In the genomic region with DNA sequence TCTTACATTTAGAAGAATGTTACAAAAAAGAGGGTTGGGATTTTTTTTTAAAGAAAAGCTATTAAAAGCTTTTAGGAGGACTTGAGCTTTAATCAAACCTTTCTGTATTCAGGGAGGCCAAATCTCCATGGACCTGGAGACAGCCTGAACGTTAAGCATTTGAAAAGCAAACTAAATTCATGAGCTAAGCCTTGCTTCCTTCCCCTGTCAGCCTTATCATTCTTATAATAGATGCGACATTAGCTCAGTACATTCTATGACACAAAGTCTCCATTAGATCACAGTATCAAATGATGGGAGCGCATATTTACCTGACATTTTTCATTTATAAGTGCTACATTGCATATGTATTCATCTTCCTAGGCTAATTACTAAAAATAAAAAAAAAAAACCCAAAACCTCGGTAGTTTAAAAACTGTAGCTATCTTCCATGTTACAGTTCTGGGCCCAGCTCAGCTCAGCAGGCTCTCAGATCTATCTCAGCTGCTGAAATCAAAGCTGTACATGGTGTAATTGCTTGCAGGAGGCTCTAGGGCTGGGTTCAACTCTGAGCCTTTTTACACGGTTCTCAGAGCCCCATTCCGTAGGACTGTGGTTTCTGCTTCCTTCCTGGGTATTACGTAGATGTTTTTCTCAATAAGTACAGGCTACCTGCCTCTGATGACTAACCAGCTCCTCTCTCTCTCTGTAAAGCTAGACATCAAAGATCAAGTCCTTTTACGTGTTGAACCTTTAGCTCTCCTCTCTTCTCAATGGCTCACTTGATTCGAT, we compare ENCODE assay signal across 16 mouse cellular contexts. TPM values are rescaled to one million over a fixed set of nuclear protein-coding genes. Genes with fewer than 3 reads are reported as not detected.
DNase-seq lines count a peak whose midpoint lies in the region; ATAC-seq and TF ChIP-seq lines count a peak whose summit lies in the region.
"Had no signal": no experiment of that assay in that cellular context is flagged by ENCODE, and none has a peak within 500 bp of the region (broad histone marks: within the 10 kb centered on the region; RNA-seq: fewer than 3 reads in every experiment).

No protein-coding gene starts in this region.

- H3K27me3 ChIP-seq in forebrain, postnatal 0 days (ENCODE audit: insufficient read depth, low read length), result no peaks in the 10 kb centered on the region
- H3K27me3 ChIP-seq in forebrain, embryonic 10.5 days (ENCODE audit: poor library complexity, severe bottlenecking), result no peaks in the 10 kb centered on the region
- no peaks in the 10 kb centered on the region for H3K27me3 ChIP-seq in embryonic facial prominence, embryonic 10.5 days (replicated peaks; ENCODE audit: low read depth, poor library complexity, severe bottlenecking)
- H3K27me3 ChIP-seq: lung, embryonic 15.5 days had no signal

- peak; percentile 65; the same call in 1 of the 2 replicates for ATAC-seq in forebrain, postnatal 0 days
- ATAC-seq in monocyte, adult 5-6 weeks (replicated peaks; ENCODE audit: insufficient number of reproducible peaks, low FRiP score, low TSS enrichment, poor library complexity, severe bottlenecking), result peak; percentile 82

- intact Hi-C loops in gastrocnemius, postnatal 36 days (cut with DNase I), result no loop called here

- WGBS in forebrain, postnatal 0 days, result 66% methylated on average over 9 of the region's 9 CpGs
- WGBS in forebrain, embryonic 10.5 days, result 81% methylated on average over 9 of the region's 9 CpGs
- 76% methylated on average over 9 of the region's 9 CpGs for WGBS in embryonic facial prominence, embryonic 10.5 days

- H3K9ac ChIP-seq in forebrain, postnatal 0 days, result no peak overlapping the region
- H3K9ac ChIP-seq: lung, embryonic 15.5 days had no signal

- no peak for TF ChIP-seq CTCF in forebrain, postnatal 0 days (IDR thresholded peaks at IDR 0.05; ENCODE audit: low read depth)

- H3K9me3 ChIP-seq in forebrain, postnatal 0 days (ENCODE audit: low read length), result no peaks in the 10 kb centered on the region
- no peaks in the 10 kb centered on the region for H3K9me3 ChIP-seq in forebrain, embryonic 10.5 days
- H3K9me3 ChIP-seq in embryonic facial prominence, embryonic 10.5 days, result no peaks in the 10 kb centered on the region
- H3K9me3 ChIP-seq: lung, embryonic 15.5 days had no signal

- no peak overlapping the region for H3K4me2 ChIP-seq in forebrain, postnatal 0 days (ENCODE audit: low read depth)
- H3K4me2 ChIP-seq: lung, embryonic 15.5 days had no signal

- H3K27ac ChIP-seq in forebrain, postnatal 0 days (ENCODE audit: low read depth, low read length), result no peak overlapping the region
- H3K27ac ChIP-seq in forebrain, embryonic 10.5 days, result no peak overlapping the region
- H3K27ac ChIP-seq in embryonic facial prominence, embryonic 10.5 days (replicated peaks), result no peak overlapping the region
- H3K27ac ChIP-seq: lung, embryonic 15.5 days had no signal

- peaks cover 8% of the 10 kb centered on the region; the same call in 1 of the 2 replicates for H3K4me1 ChIP-seq in forebrain, postnatal 0 days (ENCODE audit: insufficient read depth)
- H3K4me1 ChIP-seq in forebrain, embryonic 10.5 days, result peaks cover 10% of the 10 kb centered on the region
- peaks cover 16% of the 10 kb centered on the region for H3K4me1 ChIP-seq in embryonic facial prominence, embryonic 10.5 days
- H3K4me1 ChIP-seq: lung, embryonic 15.5 days had no signal

- DNase-seq in forebrain, postnatal 0 days, result peak; percentile 14
- DNase-seq in forebrain, embryonic 10.5 days (ENCODE audit: extremely low spot score, low spot score), result no peak
- peak; percentile 34 to 49 for DNase-seq in B cell, adult 2 months
- DNase-seq in embryonic facial prominence, embryonic 10.5 days (ENCODE audit: low spot score), result peak; percentile 18
- DNase-seq in adrenal gland, adult (ENCODE audit: inconsistent age in 2 of 2, low spot score in 1 of 2), result no peak
- DNase-seq in gastrocnemius, postnatal 36 days, result no peak
- no peak for DNase-seq in kidney, adult 8-10 months
- DNase-seq: adrenal gland, postnatal 25 days; cerebellum, adult 9-11 months; gastrocnemius, postnatal 10 days; heart, postnatal 36 days; kidney, adult 9 months; retina, postnatal 1 day had no signal

- no peak overlapping the region for H3K4me3 ChIP-seq in forebrain, postnatal 0 days (ENCODE audit: low read depth, low read length)
- H3K4me3 ChIP-seq in forebrain, embryonic 10.5 days, result no peak overlapping the region
- H3K4me3 ChIP-seq in embryonic facial prominence, embryonic 10.5 days, result no peak overlapping the region
- H3K4me3 ChIP-seq: lung, embryonic 15.5 days had no signal

- no peaks in the 10 kb centered on the region for H3K36me3 ChIP-seq in forebrain, postnatal 0 days (ENCODE audit: insufficient read depth)
- no peaks in the 10 kb centered on the region for H3K36me3 ChIP-seq in forebrain, embryonic 10.5 days (replicated peaks)
- no peaks in the 10 kb centered on the region for H3K36me3 ChIP-seq in embryonic facial prominence, embryonic 10.5 days (replicated peaks)
- H3K36me3 ChIP-seq: lung, embryonic 15.5 days had no signal

RNA-seq across cellular contexts. Expression of a gene that starts 50.2 kb away (rescaled TPM):
- 4.5 and 6.1 TPM in 2 replicates for total RNA-seq in forebrain, postnatal 0 days (2014; rRNA removed)
- polyA plus RNA-seq in forebrain, postnatal 0 days (2015; fragmentation: Nextera tagmentation; extraction: Ambion mirVana), result 3.0 and 3.8 TPM in 2 replicates
- 3.2 and 3.5 TPM in 2 replicates for polyA plus RNA-seq in forebrain, embryonic 10.5 days (2016; fragmentation: Nextera tagmentation; extraction: Ambion mirVana)
- polyA plus RNA-seq in embryonic facial prominence, embryonic 10.5 days (2016; fragmentation: Nextera tagmentation; extraction: Ambion mirVana), result 4.2 and 10.2 TPM in 2 replicates
- total RNA-seq in monocyte, adult 5-6 weeks (2017), result 22.0 to 24.9 TPM (median 24.6 TPM) in 3 replicates
- under 1 TPM; 0.44 to 0.64 TPM for total RNA-seq in gastrocnemius, postnatal 36 days (2021)
- polyA plus RNA-seq: C2C12 had no signal

Comparison
In these comparisons a context has a peak if more than half of its experiments do, and no peak if none do; other contexts are left out.
1. DNase-seq: peak in forebrain, postnatal 0 days (single experiment), B cell, adult 2 months (2 of 2) and embryonic facial prominence, embryonic 10.5 days (single experiment); none in forebrain, embryonic 10.5 days (single experiment), adrenal gland, adult (0 of 2), gastrocnemius, postnatal 36 days (0 of 2) and kidney, adult 8-10 months (0 of 2).